Mouse (Mus musculus): ENCODE data around the gene Fam207a. TPM values are rescaled to one million over a fixed set of nuclear protein-coding genes. Genes with fewer than 3 reads are reported as not detected.

Fam207a gene
- total RNA-seq, 2 experiments from 2014 or later = 29.0 to 30.1 TPM

Other genes starting within 250 kb of the Fam207a start
- 10 to 100 TPM; 64.3 to 70.4 TPM for gene Adarb1, start 97.5 kb downstream of the Fam207a start, total RNA-seq (2021)
- 1 to 10 TPM; 1.7 to 2.2 TPM for gene Itgb2, start 14.5 kb upstream of the Fam207a start, total RNA-seq (2021)
- gene Pttg1ip, start 65.9 kb upstream of the Fam207a start, total RNA-seq (2021) = 10 to 100 TPM; 54.7 to 62.7 TPM
- 100 to 1,000 TPM; 175 to 189 TPM for gene Sumo3, start 90.3 kb upstream of the Fam207a start, total RNA-seq (2021)
- 10 to 100 TPM in 1 of 2 experiments, not detected in 1; 21.0 TPM for gene Gm49325, start 90.4 kb upstream of the Fam207a start, total RNA-seq (2021)
- gene Ube2g2, start 106.5 kb upstream of the Fam207a start, total RNA-seq (2021) = 10 to 100 TPM; 45.1 to 47.6 TPM
- gene Tspear, start 170.8 kb upstream of the Fam207a start, total RNA-seq (2021) = not detected
- gene Gm19402, start 175.0 kb upstream of the Fam207a start, total RNA-seq (2021) = not detected
- gene Gm9508, start 181.4 kb upstream of the Fam207a start, total RNA-seq (2021) = not detected
- not detected for gene Gm10272, start 190.8 kb upstream of the Fam207a start, total RNA-seq (2021)
- gene Gm10024, start 195.7 kb upstream of the Fam207a start, total RNA-seq (2021) = not detected
- gene Gm10142, start 200.0 kb upstream of the Fam207a start, total RNA-seq (2021) = not detected
- gene Krtap12-1, start 204.8 kb upstream of the Fam207a start, total RNA-seq (2021) = not detected
- gene Gm10100, start 210.7 kb upstream of the Fam207a start, total RNA-seq (2021) = not detected
- not detected for gene Gm18596, start 226.9 kb upstream of the Fam207a start, total RNA-seq (2021)
- not detected for gene Gm9736, start 235.6 kb upstream of the Fam207a start, total RNA-seq (2021)
- not detected for gene Gm3233, start 243.9 kb upstream of the Fam207a start, total RNA-seq (2021)